Comparison of ENCODE assay signal across 11 mouse cellular contexts in the genomic region with DNA sequence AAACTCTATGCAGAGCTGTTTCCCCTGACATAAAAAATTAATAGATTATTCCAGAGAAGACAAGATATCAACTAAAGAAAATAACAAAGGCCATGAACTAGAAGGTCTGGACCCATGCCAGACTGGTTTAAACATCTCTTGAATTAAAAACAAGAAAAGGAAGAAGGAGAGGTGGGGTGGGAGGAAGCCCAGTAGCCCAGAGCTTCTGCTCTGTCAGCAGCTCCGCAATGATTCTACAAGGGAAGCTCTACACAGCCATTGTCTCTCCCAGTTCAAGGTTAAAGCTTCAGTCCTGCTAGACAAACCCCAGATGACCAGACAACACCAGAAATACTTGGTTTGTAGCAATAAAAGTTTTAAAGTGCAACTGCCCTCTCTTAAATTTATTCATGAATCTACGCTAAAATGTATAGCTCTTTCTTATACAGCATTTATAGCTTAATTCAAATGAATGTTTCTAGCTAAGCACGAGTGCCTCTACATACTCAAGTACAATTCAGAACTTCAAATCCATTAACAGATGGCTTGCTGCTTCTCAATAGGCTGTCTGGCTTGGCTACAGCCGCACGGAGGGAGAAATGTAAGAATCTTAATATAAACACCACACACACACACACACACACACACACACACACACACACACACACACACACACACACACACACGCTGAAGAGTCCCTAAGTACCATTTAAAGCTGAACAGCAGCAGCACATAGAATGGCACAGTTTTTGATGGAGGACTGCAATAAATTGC.
A peak's percentile ranks its signal among the peaks of the same experiment; 100 is the strongest.
DNase-seq lines count a peak whose midpoint lies in the region; ATAC-seq and TF ChIP-seq lines count a peak whose summit lies in the region.
"Had no signal": no experiment of that assay in that cellular context is flagged by ENCODE, and none has a peak within 500 bp of the region (broad histone marks: within the 10 kb centered on the region; RNA-seq: fewer than 3 reads in every experiment).

No protein-coding gene starts in this region.

- peak overlapping the region; percentile 44; the same call in 1 of the 2 replicates for H3K27ac ChIP-seq in liver, adult 2 months (replicated peaks; ENCODE audit: insufficient read depth, low read depth, low read length)
- peak overlapping the region; percentile 93 for H3K27ac ChIP-seq in forebrain, embryonic 15.5 days (replicated peaks)
- 0 out of 2 replicates have a peak overlapping the region, but pooled peaks have one; percentile 29 for H3K27ac ChIP-seq in midbrain, embryonic 15.5 days
- H3K27ac ChIP-seq: heart, embryonic 15.5 days had no signal

- H3K9me3 ChIP-seq in forebrain, embryonic 15.5 days = no peaks in the 10 kb centered on the region
- no peaks in the 10 kb centered on the region for H3K9me3 ChIP-seq in midbrain, embryonic 15.5 days
- H3K9me3 ChIP-seq: heart, embryonic 15.5 days; megakaryocyte, embryonic 14.5 days had no signal

- TF ChIP-seq CTCF in liver, adult 2 months (IDR thresholded peaks at IDR 0.05; ENCODE audit: low read depth, low read length) = no peak

- H3K4me1 ChIP-seq in liver, adult 2 months (ENCODE audit: control insufficient read depth, insufficient read depth, low read length) = no peaks in the 10 kb centered on the region
- peaks cover 15% of the 10 kb centered on the region; the same call in 1 of the 2 replicates for H3K4me1 ChIP-seq in forebrain, embryonic 15.5 days
- peaks cover 3% of the 10 kb centered on the region; the same call in 1 of the 2 replicates for H3K4me1 ChIP-seq in midbrain, embryonic 15.5 days
- H3K4me1 ChIP-seq: megakaryocyte, embryonic 14.5 days had no signal

- ATAC-seq in forebrain, embryonic 15.5 days (replicated peaks) = peak; percentile 84
- ATAC-seq in midbrain, embryonic 15.5 days (replicated peaks) = peak; percentile 68

- H3K4me3 ChIP-seq in liver, adult 2 months (ENCODE audit: insufficient read depth, low read depth, low read length) = no peak overlapping the region
- peak overlapping the region; percentile 21 for H3K4me3 ChIP-seq in forebrain, embryonic 15.5 days
- H3K4me3 ChIP-seq in midbrain, embryonic 15.5 days = no peak overlapping the region
- H3K4me3 ChIP-seq: erythroblast, embryonic 14.5 days; heart, embryonic 15.5 days; megakaryocyte, embryonic 14.5 days had no signal

- TF ChIP-seq POLR2A in liver, adult 2 months (IDR thresholded peaks at IDR 0.05; ENCODE audit: extremely low read depth, insufficient read depth, low read length) = no peak

- no peak overlapping the region for H3K9ac ChIP-seq in liver, adult 2 months (ENCODE audit: low read depth, low read length)
- peak overlapping the region; percentile 28; the same call in 1 of the 2 replicates for H3K9ac ChIP-seq in forebrain, embryonic 15.5 days (replicated peaks)
- no peak overlapping the region for H3K9ac ChIP-seq in midbrain, embryonic 15.5 days
- H3K9ac ChIP-seq: heart, embryonic 15.5 days had no signal

- H3K36me3 ChIP-seq in liver, adult 2 months (ENCODE audit: control insufficient read depth, insufficient read depth, low read length) = no peaks in the 10 kb centered on the region
- H3K36me3 ChIP-seq in forebrain, embryonic 15.5 days = no peaks in the 10 kb centered on the region
- H3K36me3 ChIP-seq in midbrain, embryonic 15.5 days (replicated peaks) = no peaks in the 10 kb centered on the region
- H3K36me3 ChIP-seq: heart, embryonic 15.5 days had no signal

- H3K79me2 ChIP-seq in liver, adult 2 months (ENCODE audit: control insufficient read depth, insufficient read depth, low read length) = no peaks in the 10 kb centered on the region

- peak; percentile 18 for DNase-seq in liver, adult 2 months (ENCODE audit: extremely low read depth, low read depth, low spot score)
- no peak for DNase-seq in liver
- DNase-seq in cerebellum, adult 9-11 months = peak; percentile 23
- no peak for DNase-seq in ovary, postnatal 14 days (ENCODE audit: low spot score)
- no peak for DNase-seq in thymus, postnatal 36 days
- DNase-seq in spleen, postnatal 36 days (ENCODE audit: low spot score in 2 of 2) = no peak

- H3K4me2 ChIP-seq in forebrain, embryonic 15.5 days (replicated peaks) = peak overlapping the region; percentile 33
- H3K4me2 ChIP-seq in midbrain, embryonic 15.5 days = no peak overlapping the region
- H3K4me2 ChIP-seq: heart, embryonic 15.5 days had no signal

- no peaks in the 10 kb centered on the region for H3K27me3 ChIP-seq in liver, adult 2 months (ENCODE audit: control insufficient read depth, insufficient read depth, low read length)
- no peaks in the 10 kb centered on the region for H3K27me3 ChIP-seq in forebrain, embryonic 15.5 days
- no peaks in the 10 kb centered on the region for H3K27me3 ChIP-seq in midbrain, embryonic 15.5 days (replicated peaks)
- H3K27me3 ChIP-seq: heart, embryonic 15.5 days; megakaryocyte, embryonic 14.5 days had no signal

- 72% methylated on average over 6 of the region's 6 CpGs for WGBS in liver, adult 2 months
- WGBS in forebrain, embryonic 15.5 days = 28% methylated on average over 6 of the region's 6 CpGs
- 45% methylated on average over 6 of the region's 6 CpGs for WGBS in midbrain, embryonic 15.5 days

Comparison
In these comparisons a context has a peak if more than half of its experiments do, and no peak if none do; other contexts are left out.
1. DNase-seq: peak in liver, adult 2 months (single experiment) and cerebellum, adult 9-11 months (single experiment); none in liver (single experiment), ovary, postnatal 14 days (single experiment), thymus, postnatal 36 days (0 of 2) and spleen, postnatal 36 days (0 of 2).
2. H3K27ac ChIP-seq: peak in every context shown above with its lines; median percentile 93 in forebrain, embryonic 15.5 days; 44 in liver, adult 2 months; 29 in midbrain, embryonic 15.5 days.